Mouse (Mus musculus): ENCODE results near the gene Siglecg.

GRCm38 (mm10) chr7:43392349-43393121 lies 15.5 kb upstream of the Siglecg start:
- TF ChIP-seq CTCF (IDR thresholded peaks at IDR 0.05; ENCODE audit: low read depth), result no peak
- TF ChIP-seq EP300 (IDR thresholded peaks at IDR 0.05; ENCODE audit: low read depth), result no peak
